Mouse (Mus musculus) frontal cortex, postnatal 10 days (tissue): ENCODE measurements at regions not wholly inside any gene's neighbourhood (a gene's known extent, or its start where the extent isn't known, plus 50 kb on each side); places are given as distances from the start of the nearest gene placed in this dataset.

Experiments
- DNase-seq, 2 experiments: peaks; one replicate each; pipeline ENCODE4 v3.0.0; 2022; ENCODE audit warnings: low spot score in 2 of 2, mixed read lengths in 1 of 2

DNA sequence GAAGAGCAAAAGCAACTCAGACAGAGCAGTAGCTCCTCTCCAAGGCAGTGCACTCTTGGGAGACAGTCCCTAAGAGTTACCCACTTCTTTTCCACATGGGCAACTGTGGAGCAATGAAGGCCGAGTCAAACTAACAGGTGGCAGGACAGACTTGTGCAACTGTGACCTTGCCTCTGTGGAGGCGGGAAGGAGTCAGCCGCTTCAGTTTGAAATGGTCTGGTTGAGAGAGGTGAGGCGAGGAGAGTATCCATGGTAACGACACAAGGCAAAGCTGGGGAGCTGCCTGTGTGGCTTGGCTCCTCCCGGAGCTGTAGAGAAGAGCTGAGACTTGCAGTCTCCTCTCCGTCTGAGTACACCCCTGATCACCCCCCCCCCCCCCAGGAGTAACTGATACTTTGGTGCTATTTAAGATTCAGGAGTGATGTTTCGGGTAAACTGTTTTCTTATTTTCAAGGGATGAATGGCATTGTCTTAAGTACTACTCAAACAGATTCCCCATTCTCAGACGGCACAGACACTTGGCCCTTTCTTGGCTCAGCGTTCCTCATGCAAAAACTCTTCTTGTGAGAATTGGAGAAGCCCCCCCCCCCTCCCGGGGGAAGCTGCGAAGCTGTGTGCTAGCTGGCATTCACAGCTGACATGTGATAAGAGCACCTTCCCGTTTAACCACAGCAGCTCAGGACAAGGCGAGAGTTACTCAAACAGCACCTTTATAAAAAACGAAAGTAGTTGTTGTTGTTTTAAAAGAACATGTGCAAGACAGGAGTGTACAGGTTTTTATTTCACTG is 54.9 kb upstream of the Chst1 start:
- DNase-seq: peak; percentile 31 to 37

DNA sequence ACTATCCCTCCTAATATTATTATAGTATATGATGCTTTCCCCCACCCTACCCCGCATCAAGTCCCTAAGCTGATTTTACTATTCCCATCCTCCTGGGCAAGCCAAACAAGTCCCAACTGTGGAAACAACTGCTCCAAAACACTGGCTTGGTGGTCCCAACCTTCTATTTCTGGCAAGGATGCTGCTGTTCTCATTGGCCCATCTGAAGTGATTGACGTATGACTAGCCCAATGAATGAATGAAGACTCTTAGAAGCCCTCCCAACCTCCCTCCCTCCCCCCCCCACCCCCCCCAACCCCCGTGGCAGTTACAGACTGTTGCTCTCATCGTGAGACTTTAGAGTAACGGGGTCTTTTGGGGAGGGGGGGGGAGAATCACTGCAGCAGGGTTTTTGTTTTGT is 58.7 kb upstream of the Chst1 start:
- no peak for DNase-seq

DNA sequence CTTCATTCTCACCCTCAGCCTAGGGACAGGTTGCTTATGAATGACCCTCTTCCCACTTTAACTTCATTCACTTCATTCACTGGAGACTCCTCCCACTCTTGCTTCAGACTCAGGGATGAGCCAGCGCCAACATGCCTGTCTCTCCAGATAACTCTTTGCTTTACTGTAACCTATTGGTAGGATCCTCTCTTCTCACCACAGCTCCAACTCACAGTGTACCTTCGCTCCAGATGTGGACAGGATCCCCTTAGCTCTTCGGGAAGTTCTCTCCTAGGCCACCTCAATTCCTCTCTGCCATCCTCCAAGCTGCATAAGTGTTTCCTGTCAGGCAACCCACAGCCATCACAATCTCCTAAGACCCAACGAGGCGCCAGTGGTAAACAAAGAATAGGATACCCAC is 67.5 kb upstream of the Chst1 start:
- no peak for DNase-seq

DNA sequence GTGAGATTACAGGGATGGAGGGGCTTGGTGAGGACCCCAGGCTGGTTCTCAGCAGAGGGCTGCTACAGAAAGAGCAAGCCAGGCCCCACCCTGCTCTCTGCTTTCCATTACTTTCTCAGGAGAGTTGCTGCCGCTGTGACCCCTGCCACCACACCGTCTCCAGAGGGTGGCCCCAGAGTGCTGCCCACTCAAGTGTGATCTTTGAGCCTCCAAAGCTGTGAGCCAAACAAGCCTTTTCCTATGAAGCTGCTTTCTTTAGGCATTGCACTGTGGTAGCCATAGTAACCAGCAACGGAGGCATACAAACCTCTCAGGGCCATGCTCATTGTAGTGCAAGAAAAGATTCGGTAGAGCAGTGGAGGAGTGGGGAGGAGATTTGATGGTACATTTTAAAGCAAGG is 68.8 kb upstream of the Chst1 start:
- no peak for DNase-seq

DNA sequence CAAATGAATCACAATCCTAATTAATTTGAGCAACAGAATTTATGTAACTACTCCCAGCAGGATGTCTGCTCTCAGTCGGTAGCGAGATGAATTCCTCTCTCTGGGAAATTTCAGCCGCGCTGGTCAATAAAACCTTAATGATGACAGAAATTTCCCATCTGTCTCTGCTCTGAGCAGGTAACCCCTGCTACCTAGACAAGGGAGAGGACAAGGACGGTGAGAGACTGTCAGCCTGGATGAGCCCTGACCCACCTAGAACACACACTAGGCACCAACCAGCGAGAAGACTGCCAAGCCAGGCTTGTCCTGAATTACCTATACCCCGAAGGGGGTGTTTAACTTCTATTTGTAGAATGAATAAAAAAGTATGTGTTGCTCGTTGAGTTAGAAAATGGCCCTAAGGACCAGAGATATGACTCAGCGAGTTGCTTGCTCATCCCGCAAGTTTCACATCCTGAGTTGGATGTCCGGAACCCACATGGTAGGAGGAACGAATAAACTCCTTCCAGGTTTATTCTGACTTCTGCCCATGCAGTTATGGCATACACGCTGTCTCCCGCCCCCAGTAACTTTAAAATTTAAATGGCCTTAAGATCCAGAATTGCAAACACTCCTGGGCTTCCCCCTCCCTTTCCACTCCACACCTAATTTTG is 69.5 kb upstream of the Slc35c1 start:
- peak in 1 of 2 experiments; percentile 36 for DNase-seq

DNA sequence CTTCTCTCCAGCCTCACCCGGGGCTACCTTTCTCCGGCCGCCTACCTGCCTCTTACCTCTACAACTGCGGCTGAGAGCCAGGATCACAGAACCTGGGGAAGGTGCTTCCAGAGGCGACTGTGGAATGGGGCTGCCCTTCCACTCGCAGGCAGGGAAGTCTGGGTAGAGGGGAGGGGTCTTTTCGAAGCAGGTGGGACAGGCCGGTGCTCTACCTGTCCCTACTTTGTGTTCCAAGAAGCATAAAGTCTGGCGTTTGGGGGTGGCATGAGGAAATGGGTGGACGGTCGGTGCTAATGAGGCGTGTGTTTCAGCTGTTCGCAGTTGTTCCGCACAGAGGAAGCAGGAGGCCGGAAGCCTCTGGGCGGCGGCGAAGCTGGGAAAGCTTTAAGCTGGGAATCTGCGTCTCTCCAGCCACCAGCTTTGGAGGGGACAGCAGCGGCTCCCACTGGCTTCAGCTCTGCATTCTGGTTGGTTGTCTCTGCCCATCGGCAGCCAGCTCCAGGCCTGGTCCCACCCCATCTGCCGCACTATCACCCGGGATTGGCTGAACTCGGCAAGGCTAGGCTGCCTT is 68.8 kb upstream of the Slc35c1 start:
- peak; percentile 76 to 83 for DNase-seq

DNA sequence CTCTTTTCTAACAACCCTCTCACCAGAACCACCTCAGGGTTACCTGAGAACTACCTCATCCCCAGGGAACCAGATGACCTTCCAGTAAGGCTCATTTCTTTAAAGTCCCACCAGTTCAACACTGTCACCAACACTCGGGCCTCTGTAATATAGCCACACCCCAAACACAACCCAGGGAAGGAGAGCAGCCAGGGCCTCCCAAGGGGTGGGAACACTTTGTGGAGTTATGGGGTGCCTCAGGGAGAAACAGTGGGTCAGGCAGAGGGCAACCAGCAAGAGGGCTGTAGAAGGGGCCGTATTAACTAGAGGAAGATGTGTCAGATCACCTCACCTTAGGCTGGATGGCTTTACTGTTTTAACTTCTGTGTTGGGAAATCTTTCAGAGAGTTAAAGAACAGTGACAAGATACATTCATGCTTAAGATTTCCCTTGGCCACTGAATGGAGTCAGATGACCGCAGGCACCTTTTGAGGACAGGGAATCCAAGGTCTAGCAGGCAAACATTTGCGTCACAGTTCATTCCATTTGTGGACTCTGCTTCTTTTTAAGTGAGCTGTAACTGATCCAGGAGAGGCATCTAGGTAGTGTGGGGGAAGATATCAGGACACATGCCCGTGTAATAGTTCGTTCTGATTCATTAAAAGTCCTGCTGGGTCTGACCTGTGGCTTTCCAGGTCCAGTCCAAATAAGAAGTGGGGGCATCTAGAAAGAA is 67.9 kb upstream of the Slc35c1 start:
- no peak for DNase-seq

DNA sequence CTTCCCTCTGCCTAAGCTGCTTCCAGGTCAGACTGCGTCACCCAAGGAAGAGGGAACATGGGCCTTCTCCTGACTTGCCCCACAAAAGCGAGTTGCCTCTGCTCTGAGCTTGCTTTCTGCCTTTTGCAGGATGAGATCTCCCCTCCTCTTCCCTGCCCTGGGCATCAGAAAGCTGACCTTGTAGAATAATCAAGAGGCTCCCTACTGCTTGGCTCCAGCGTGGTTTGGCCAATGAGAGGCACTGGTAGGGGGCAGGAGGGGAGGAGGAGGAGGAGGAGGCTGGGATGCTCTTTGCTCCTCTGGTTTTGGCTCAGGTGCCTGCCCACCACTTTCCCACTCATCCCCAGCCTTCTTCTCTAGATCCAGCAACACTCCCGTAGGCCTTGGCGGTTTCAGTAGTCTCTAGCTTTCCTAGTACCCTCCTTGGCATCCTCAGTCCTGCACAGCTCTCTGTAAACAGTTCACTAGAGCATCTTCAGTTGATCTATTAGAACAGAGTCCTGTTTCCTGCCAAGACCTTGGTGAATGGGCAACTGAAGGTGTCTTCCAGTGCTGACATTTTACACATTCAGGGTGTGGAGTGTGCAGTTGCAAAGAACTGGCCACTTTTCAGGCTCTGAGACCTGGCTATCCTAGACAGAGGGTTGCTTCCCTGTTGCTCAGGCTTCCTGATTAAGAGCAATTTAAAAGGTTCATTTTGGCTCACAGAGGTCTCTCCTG is 66.5 kb upstream of the Slc35c1 start:
- DNase-seq: no peak

DNA sequence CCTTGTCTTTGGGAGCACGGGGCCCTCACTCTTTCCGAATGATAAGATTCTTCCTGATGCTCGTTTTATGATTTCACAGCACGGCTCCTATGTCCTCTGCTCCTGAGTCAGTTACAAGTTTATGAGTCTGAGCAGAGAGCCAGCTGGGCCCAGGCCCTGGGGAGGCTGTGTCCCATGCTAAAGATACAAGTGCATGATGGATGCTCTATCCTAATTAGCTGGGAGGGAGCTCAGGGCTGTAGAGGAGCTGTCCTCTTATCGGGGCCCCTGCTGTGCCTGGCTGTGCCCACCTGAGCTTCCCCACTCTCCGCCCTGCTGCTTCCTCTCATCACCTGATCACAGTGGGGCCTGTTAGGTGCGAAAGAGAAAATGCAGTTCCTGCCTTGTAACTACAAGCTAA is 65.3 kb upstream of the Slc35c1 start:
- no peak for DNase-seq

DNA sequence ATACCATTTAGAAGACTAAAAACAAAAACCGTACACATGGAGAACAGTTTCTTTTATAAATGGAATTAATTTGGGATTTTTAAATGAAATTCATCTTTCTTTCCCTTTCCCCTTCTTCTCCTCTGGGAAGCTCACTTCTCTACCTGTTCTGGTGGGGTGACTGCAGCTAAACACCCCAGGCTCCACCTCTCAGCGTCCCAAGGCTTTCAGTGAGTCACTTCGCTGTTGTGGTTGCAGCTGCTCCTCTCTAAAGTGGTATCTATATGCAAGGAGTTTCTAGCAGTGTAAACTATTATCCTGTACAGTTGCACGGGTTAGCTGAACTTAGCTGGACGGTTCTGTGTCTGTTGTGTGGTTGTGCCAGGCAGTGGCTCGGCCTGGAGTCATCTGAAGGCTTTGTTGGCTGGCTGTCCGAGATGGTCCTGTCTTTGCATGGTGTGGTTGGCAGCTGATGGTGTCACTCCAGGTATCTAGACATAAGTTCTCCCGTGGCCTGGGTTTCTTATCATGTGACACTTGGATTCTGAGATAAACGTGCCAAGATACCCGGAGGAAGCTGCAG is 64.8 kb upstream of the Slc35c1 start:
- DNase-seq: no peak

DNA sequence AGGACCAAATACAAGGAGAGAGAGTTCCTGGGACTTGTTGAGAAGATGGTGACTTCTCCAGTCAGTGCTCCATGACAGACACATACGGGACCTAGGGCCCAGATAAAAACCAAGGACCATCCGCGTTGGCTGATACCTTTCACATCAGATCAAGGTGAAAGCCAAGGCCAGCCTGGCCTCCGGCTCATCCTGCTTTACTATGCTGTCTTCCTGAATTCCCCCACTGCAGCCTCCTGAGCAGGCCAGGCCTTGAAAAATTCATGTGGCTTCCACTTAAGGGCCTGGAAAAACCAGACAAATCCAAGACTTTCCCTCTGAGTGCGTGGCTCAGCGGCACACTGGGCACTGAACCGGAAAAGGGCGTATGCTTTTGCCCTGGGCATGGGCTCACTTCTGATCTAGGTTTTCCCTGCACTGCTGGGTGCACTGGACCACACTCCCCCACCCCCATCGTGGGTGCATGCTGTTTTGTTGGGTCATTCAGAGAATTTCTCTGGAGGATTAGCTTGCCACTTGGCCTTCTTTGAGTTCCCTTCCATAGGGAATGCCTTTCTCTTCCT is 64.1 kb upstream of the Slc35c1 start:
- DNase-seq: no peak

DNA sequence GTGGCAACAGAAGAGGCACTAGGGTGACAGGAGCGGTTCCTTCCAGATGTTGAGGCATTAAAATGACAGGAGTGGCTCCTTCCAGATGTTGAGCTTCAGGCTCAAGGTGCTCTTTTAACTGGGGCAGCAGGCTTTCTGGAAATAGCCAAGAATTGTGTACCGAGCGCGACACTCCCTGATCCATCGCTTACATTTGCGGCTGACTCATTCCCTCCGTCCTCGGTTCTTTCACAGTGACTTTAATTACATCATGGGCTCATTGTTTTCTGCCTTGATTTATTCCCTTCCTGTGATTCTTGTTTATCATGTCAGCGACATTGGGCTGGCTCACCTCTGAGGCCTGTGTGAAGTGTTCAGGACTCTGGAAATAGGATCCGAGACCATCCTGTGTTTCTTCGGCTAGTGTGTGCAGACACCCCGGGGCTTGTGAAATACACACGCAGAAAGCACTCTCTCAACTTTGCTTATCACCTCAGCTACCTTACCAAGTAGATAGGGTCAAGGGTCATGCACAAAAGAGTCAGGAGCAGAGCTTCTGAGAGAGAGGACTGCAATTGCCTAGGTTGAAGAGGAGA is 63.1 kb upstream of the Slc35c1 start:
- no peak for DNase-seq

DNA sequence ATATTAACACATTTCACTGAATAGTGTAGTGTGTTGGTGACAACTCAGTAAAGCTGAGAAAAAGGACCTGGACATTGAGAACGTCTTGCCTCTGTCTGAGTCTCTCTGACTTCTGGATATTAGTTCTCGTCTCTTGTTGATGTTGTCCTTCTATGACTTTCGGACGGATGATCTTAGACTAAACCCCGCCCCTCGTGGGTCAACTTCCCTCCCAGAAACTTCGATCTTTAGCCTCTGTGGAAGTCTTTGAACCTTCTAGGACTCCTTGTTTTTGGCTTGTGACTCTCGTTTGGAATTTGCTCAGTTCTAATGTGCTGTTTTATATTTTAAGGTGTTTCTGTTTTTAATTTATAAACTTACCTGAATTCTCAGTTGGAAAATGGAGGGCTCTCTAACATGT is 61.2 kb upstream of the Slc35c1 start:
- no peak for DNase-seq

DNA sequence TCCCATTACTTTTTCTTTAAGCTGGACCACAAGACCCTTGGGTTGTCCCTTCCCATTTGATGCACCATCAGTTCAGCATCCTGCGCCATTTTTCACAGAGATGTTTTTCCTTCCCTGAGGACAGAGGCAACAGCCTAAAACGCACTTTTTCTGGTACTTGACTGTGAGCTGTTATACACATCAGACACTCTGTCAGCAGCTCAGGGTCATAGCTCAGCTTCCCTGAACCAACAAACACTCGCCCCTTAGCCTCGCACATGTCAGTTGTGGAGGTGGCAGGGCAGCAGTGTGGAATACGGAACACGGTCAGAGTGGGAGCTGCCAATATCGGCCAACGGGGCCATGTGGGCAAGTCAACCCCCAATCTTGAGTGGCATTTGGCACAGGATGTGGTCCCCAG is 59.1 kb upstream of the Slc35c1 start:
- no peak for DNase-seq

DNA sequence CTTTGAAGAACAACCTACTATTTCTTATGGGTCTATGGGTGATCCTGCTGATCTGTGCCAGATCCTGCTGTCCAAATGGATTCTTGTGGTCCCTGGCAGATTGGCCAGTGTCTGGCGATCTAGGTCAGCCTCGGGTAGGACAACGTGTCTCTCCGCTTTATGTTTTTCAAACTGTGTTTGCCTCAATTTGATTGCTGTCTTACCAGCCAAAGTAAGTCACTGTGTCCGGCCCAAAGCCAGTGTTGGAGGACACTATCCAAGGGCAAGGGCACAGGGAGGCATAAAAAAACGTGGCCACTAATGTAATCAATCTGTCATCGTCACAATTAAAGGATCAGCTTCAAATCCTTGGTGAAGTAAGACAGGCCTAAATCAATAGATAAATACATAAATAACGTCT is 58.6 kb upstream of the Slc35c1 start:
- DNase-seq: no peak

DNA sequence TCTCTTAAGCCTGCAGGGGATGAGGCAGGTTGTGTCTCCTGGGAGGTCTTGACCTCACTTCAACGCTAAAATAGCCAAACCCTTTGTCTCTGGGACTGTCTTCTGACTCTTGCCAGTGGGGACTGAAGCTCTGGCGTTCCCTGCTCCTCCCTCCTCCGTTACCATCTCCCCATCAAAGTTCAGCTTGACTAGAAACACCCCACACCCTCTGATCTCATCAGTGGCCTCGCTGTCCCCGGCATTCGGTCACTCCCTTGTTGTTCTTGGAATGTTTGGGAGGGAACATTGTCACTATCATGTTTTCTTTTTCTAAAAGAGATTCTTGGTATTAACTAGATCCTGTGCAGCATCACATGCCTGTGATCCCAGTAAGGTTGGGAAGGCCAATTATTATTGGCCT is 54.6 kb upstream of the Slc35c1 start:
- no peak for DNase-seq

DNA sequence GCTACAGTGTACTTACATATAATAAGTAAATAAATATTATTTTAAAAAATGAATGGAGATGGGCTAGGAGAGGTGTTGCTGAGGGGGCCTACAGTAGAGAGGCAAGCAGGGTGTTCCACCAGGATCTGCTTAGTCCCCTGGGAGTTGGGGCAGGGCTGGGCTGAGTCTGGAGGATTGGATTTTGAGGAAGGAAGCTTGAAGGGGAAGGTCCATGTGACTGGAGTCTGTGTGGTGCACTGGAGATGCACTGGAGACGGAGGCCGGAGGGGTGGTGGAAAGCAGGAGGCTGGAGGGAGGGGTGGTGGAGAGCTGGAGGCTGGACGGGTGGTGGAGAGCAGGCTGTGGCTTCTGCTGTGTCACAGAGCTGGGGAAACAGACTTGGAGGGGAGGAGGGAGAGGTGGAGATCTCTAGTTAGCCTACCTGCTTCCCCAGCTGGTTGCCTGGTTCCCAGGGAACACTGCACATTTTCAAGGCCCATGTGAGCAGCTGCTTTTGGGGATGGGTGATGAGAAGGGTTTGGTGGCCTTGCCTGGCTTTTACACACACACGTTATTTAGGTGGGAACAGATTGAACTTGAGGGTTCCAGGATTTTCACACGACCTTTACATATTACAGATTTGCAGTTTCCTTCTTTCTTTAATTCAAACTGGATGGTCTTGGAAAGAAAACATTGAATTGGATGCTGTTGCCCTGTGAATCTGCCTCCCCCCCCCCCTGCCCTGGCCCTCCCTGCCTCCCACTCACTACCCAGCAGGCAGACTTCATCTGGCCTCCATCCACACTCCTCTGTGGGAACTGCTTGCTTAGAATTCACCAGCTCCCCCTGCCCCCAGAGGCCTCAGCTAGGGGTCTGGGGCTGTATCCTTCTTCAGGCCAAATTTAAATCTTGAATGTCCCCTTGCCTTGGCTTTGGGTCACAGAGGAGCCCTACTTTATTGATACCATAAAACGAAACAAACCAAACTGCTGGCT is 51.7 kb upstream of the Slc35c1 start:
- DNase-seq: no peak
